Mouse (Mus musculus): ENCODE results near the gene Tctn1.

Gene Tctn1

GRCm38 (mm10) chr5:122285029-122285766, 20.9 kb upstream of the Tctn1 start:
- peak; percentile 81 for DNase-seq

- peak; percentile 98 for DNase-seq
Observed at GRCm38 (mm10) chr5:122284183-122285028, 20.1 kb upstream of the Tctn1 start, which contains the start of gene Pptc7. Pptc7 (plus strand) TSS chr5:122284365.

GRCm38 (mm10) chr5:122283828-122284182, 19.5 kb upstream of the Tctn1 start:
- DNase-seq = no peak

GRCm38 (mm10) chr5:122280827-122281462, 16.7 kb upstream of the Tctn1 start:
- DNase-seq = no peak

- no peak for DNase-seq
Observed at GRCm38 (mm10) chr5:122280422-122280826, 16.2 kb upstream of the Tctn1 start.

- DNase-seq = no peak
Observed at GRCm38 (mm10) chr5:122279799-122280421, 15.7 kb upstream of the Tctn1 start.

- no peak for DNase-seq
Observed at GRCm38 (mm10) chr5:122278946-122279345, 14.7 kb upstream of the Tctn1 start.

GRCm38 (mm10) chr5:122274785-122275184, 10.5 kb upstream of the Tctn1 start:
- peak; percentile 85 for DNase-seq

GRCm38 (mm10) chr5:122272821-122273220, 8.6 kb upstream of the Tctn1 start:
- no peak for DNase-seq

- no peak for DNase-seq
Observed at GRCm38 (mm10) chr5:122268858-122269604, 4.8 kb upstream of the Tctn1 start.

GRCm38 (mm10) chr5:122267899-122268298, 3.6 kb upstream of the Tctn1 start:
- peak; percentile 89 for DNase-seq

GRCm38 (mm10) chr5:122267136-122267535, 2.9 kb upstream of the Tctn1 start:
- no peak for DNase-seq

- DNase-seq = no peak
Observed at GRCm38 (mm10) chr5:122265942-122266341, 1.7 kb upstream of the Tctn1 start.

GRCm38 (mm10) chr5:122265187-122265586, 927 bp upstream of the Tctn1 start:
- no peak for DNase-seq

GRCm38 (mm10) chr5:122262104-122262503, 2.2 kb downstream of the Tctn1 start:
- peak; percentile 54 for DNase-seq

- DNase-seq = no peak
Observed at GRCm38 (mm10) chr5:122258027-122258741, 6.1 kb downstream of the Tctn1 start.

GRCm38 (mm10) chr5:122251895-122252606, 12.2 kb downstream of the Tctn1 start:
- DNase-seq = no peak

- DNase-seq = no peak
Observed at GRCm38 (mm10) chr5:122249281-122249680, 15.0 kb downstream of the Tctn1 start.

GRCm38 (mm10) chr5:122247934-122248333, 16.3 kb downstream of the Tctn1 start:
- no peak for DNase-seq

GRCm38 (mm10) chr5:122247529-122247928, 16.7 kb downstream of the Tctn1 start:
- DNase-seq = no peak

All from thymus, postnatal 4 days (tissue).